Mouse (Mus musculus) testis, adult 2 months (tissue): ENCODE results near the gene Misp.
A peak's percentile ranks its signal among the peaks of the same experiment; 100 is the strongest.

Experiments used
- CTCF ChIP-seq: fragments of 200-500 bp; IDR thresholded peaks from 2 replicates; pipeline ENCODE4 v1.5.1; 2012; ENCODE audit warnings: low read depth, mild to moderate bottlenecking, inconsistent platforms, low read length, moderate library complexity; ENCODE audit not compliant: control insufficient read depth, insufficient read depth, insufficient replicate concordance
- POLR2A ChIP-seq: fragments of 200-500 bp; IDR thresholded peaks from 2 replicates; pipeline ENCODE4 v1.6.1; 2012; ENCODE audit warnings: low read depth, mild to moderate bottlenecking, inconsistent platforms, low read length, moderate library complexity; ENCODE audit not compliant: control insufficient read depth

DNA sequence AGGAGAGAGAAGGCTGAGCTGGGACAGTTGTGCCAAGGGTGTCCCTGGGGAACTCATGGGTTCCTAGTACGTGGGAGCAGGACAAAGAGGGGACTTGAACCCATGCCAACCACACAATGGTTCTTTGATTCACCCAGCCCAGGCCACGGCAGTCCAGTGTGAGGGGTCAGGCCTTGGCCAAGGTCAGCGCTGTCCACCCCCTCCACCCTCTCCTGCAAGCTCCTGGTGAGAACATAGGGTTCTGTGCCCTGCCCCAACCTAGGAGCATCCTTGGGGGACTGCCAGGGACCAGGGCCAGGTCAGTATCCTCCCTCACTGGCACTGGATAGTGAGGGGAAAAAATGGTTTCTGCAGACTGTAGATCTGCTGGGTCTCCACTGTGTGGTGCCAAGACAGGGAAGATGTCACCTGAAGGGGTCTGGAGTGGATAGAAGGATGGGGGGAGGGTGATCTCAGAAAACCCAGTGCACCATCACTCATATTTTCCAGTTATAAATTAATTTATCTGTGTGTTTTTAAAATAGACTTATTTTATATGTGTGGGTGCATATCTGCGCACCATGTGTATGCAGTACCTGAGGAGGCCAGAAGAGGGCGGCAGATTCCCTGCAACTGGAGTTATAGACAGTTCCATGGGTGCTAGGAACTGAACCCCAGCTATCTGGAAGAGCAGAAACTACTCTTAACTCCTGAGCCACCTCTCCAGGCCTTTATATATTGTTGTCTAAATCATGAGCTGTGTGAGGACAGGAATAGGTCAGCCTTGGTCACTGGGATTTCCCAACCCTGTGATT is 46.1 kb upstream of the Misp start:
- TF ChIP-seq CTCF (peak; percentile 71; the same call in 1 of the 2 replicates), POLR2A (no peak)
